28 mouse cellular contexts compared by ENCODE assay signal in genomic region chr2:116858703-116859102, GRCm38 (mm10). TPM values are rescaled to one million over a fixed set of nuclear protein-coding genes. Genes with fewer than 3 reads are reported as not detected.
DNase-seq lines count a peak whose midpoint lies in the region; ATAC-seq and TF ChIP-seq lines count a peak whose summit lies in the region.
"Had no signal": no experiment of that assay in that cellular context is flagged by ENCODE, and none has a peak within 500 bp of the region (broad histone marks: within the 10 kb centered on the region; RNA-seq: fewer than 3 reads in every experiment).

No protein-coding gene starts in this region.

- no peak overlapping the region for H3K4me3 ChIP-seq in heart, embryonic 10.5 days
- H3K4me3 ChIP-seq in limb, embryonic 14.5 days (replicated peaks; ENCODE audit: low read length), result no peak overlapping the region
- no peak overlapping the region for H3K4me3 ChIP-seq in limb, embryonic 10.5 days
- H3K4me3 ChIP-seq: embryonic facial prominence, embryonic 12.5 days; embryonic facial prominence, embryonic 15.5 days; erythroblast, embryonic 14.5 days; forebrain, embryonic 10.5 days; forebrain, embryonic 12.5 days had no signal

- no peak overlapping the region for H3K4me2 ChIP-seq in limb, embryonic 14.5 days (replicated peaks; ENCODE audit: low read depth, low read length, severe bottlenecking)
- H3K4me2 ChIP-seq: embryonic facial prominence, embryonic 12.5 days; embryonic facial prominence, embryonic 15.5 days; forebrain, embryonic 12.5 days had no signal

- no peak overlapping the region for H3K9ac ChIP-seq in limb, embryonic 14.5 days (ENCODE audit: low read depth, low read length, severe bottlenecking)
- H3K9ac ChIP-seq: embryonic facial prominence, embryonic 12.5 days; embryonic facial prominence, embryonic 15.5 days; forebrain, embryonic 12.5 days had no signal

- TF ChIP-seq CTCF in brain, embryonic 14.5 days (IDR thresholded peaks at IDR 0.05; ENCODE audit: borderline replicate concordance, extremely low read depth, insufficient read depth, insufficient read length), result no peak

- no peaks in the 10 kb centered on the region for H3K27me3 ChIP-seq in heart, embryonic 10.5 days (ENCODE audit: insufficient read depth, poor library complexity, severe bottlenecking)
- H3K27me3 ChIP-seq in limb, embryonic 14.5 days (ENCODE audit: control insufficient read depth, insufficient read depth, low read length), result no peaks in the 10 kb centered on the region
- H3K27me3 ChIP-seq in limb, embryonic 10.5 days (ENCODE audit: low read depth, poor library complexity, severe bottlenecking), result no peaks in the 10 kb centered on the region
- H3K27me3 ChIP-seq: CH12.LX; embryonic facial prominence, embryonic 12.5 days; embryonic facial prominence, embryonic 15.5 days; forebrain, embryonic 12.5 days; Patski had no signal

- H3K36me3 ChIP-seq in heart, embryonic 10.5 days, result no peaks in the 10 kb centered on the region
- no peaks in the 10 kb centered on the region for H3K36me3 ChIP-seq in limb, embryonic 14.5 days (ENCODE audit: control insufficient read depth, insufficient read depth, low read length)
- no peaks in the 10 kb centered on the region for H3K36me3 ChIP-seq in limb, embryonic 10.5 days
- H3K36me3 ChIP-seq: embryonic facial prominence, embryonic 12.5 days; embryonic facial prominence, embryonic 15.5 days; forebrain, embryonic 10.5 days; forebrain, embryonic 12.5 days; G1E had no signal

- no peaks in the 10 kb centered on the region for H3K4me1 ChIP-seq in heart, embryonic 10.5 days
- H3K4me1 ChIP-seq in limb, embryonic 14.5 days (ENCODE audit: control insufficient read depth, insufficient read depth, low read length), result no peaks in the 10 kb centered on the region
- peaks cover 7% of the 10 kb centered on the region for H3K4me1 ChIP-seq in limb, embryonic 10.5 days
- H3K4me1 ChIP-seq: embryonic facial prominence, embryonic 12.5 days; embryonic facial prominence, embryonic 15.5 days; forebrain, embryonic 10.5 days; forebrain, embryonic 12.5 days had no signal

- TF ChIP-seq POLR2A in limb, embryonic 14.5 days (IDR thresholded peaks at IDR 0.05; ENCODE audit: borderline replicate concordance, extremely low read depth, insufficient read depth, insufficient read length), result no peak
- TF ChIP-seq POLR2A in brain, embryonic 14.5 days (IDR thresholded peaks at IDR 0.05; ENCODE audit: borderline replicate concordance, extremely low read depth, insufficient read depth, insufficient read length, poor library complexity, severe bottlenecking), result no peak

- WGBS in heart, embryonic 10.5 days, result 76% methylated on average over 6 of the region's 6 CpGs
- WGBS in limb, embryonic 14.5 days, result 40% methylated on average over 6 of the region's 6 CpGs
- WGBS in limb, embryonic 10.5 days, result 70% methylated on average over 6 of the region's 6 CpGs

- peak; percentile 70 for ATAC-seq in limb, embryonic 14.5 days (ENCODE audit: low FRiP score, low read depth)
- ATAC-seq: activated CD4-positive, CD25-positive, alpha-beta regulatory T cell, adult 4 months; CD4-positive, CD25-positive, alpha-beta regulatory T cell, adult 4 months; forebrain, embryonic 14.5 days; forebrain, embryonic 16.5 days; Patski had no signal

- H3K27ac ChIP-seq in heart, embryonic 10.5 days, result no peak overlapping the region
- no peak overlapping the region for H3K27ac ChIP-seq in limb, embryonic 14.5 days (replicated peaks; ENCODE audit: low read depth, low read length)
- H3K27ac ChIP-seq in limb, embryonic 10.5 days, result no peak overlapping the region
- H3K27ac ChIP-seq: embryonic facial prominence, embryonic 12.5 days; embryonic facial prominence, embryonic 15.5 days; forebrain, embryonic 10.5 days; forebrain, embryonic 12.5 days had no signal

- DNase-seq in heart, adult 11 months, result peak; percentile 58
- DNase-seq in heart, embryonic 10.5 days (ENCODE audit: low spot score), result no peak
- no peak for DNase-seq in limb, embryonic 14.5 days (ENCODE audit: low spot score)
- no peak for DNase-seq in limb, embryonic 10.5 days (ENCODE audit: low spot score)
- peak; percentile 9 for DNase-seq in brain, embryonic 14.5 days (ENCODE audit: low read depth)
- DNase-seq in B cell, adult 2 months, result no peak
- DNase-seq: adrenal gland, adult 8-10 months; adrenal gland, postnatal 14 days; adrenal gland, postnatal 36 days; cerebellum, adult 11 months; cerebellum, adult 18-20 months; cerebellum, adult 8-10 months; cerebellum, adult 9-11 months; cerebellum, postnatal 14 days; cerebellum, postnatal 36 days; embryo, embryonic 11 days had no signal

- H3K9me3 ChIP-seq in heart, embryonic 10.5 days, result no peaks in the 10 kb centered on the region
- H3K9me3 ChIP-seq in limb, embryonic 14.5 days (ENCODE audit: control insufficient read depth, low read length), result no peaks in the 10 kb centered on the region
- H3K9me3 ChIP-seq in limb, embryonic 10.5 days (replicated peaks), result no peaks in the 10 kb centered on the region
- H3K9me3 ChIP-seq: embryonic facial prominence, embryonic 12.5 days; embryonic facial prominence, embryonic 15.5 days; forebrain, embryonic 10.5 days; forebrain, embryonic 12.5 days; G1E had no signal

RNA-seq across cellular contexts. Expression of gene Tmco5, which starts 19.8 kb away (rescaled TPM):
- polyA plus RNA-seq in heart, embryonic 10.5 days (2016; fragmentation: Nextera tagmentation; extraction: Ambion mirVana), result not detected in 2 replicates
- polyA plus RNA-seq in limb, embryonic 14.5 days (2012; rRNA removed), result not detected in 2 replicates
- polyA plus RNA-seq in limb, embryonic 14.5 days (2014; fragmentation: Nextera tagmentation; extraction: Ambion mirVana), result not detected in 2 replicates
- not detected in 2 replicates for polyA plus RNA-seq in limb, embryonic 10.5 days (2016; fragmentation: Nextera tagmentation; extraction: Ambion mirVana)
- not detected in 2 replicates for polyA plus RNA-seq in brain, embryonic 14.5 days (2012; rRNA removed)
- polyA plus RNA-seq: activated CD4-positive, CD25-positive, alpha-beta regulatory T cell, adult 4 months; CD4-positive, CD25-positive, alpha-beta regulatory T cell, adult 4 months; embryonic facial prominence, embryonic 12.5 days; embryonic facial prominence, embryonic 15.5 days; erythroblast, embryonic 14.5 days; forebrain, embryonic 10.5 days; forebrain, embryonic 12.5 days; forebrain, embryonic 14.5 days; forebrain, embryonic 16.5 days; G1E; Patski had no signal

Comparison
In these comparisons a context has a peak if more than half of its experiments do, and no peak if none do; other contexts are left out.
1. DNase-seq: peak in heart, adult 11 months (single experiment) and brain, embryonic 14.5 days (single experiment); none in heart, embryonic 10.5 days (single experiment), limb, embryonic 14.5 days (single experiment), limb, embryonic 10.5 days (single experiment) and B cell, adult 2 months (0 of 2).